Mouse (Mus musculus): Measurements from ENCODE around the gene Fbxw10.
A peak's percentile ranks its signal among the peaks of the same experiment; 100 is the strongest.

Fbxw10 gene

DNA sequence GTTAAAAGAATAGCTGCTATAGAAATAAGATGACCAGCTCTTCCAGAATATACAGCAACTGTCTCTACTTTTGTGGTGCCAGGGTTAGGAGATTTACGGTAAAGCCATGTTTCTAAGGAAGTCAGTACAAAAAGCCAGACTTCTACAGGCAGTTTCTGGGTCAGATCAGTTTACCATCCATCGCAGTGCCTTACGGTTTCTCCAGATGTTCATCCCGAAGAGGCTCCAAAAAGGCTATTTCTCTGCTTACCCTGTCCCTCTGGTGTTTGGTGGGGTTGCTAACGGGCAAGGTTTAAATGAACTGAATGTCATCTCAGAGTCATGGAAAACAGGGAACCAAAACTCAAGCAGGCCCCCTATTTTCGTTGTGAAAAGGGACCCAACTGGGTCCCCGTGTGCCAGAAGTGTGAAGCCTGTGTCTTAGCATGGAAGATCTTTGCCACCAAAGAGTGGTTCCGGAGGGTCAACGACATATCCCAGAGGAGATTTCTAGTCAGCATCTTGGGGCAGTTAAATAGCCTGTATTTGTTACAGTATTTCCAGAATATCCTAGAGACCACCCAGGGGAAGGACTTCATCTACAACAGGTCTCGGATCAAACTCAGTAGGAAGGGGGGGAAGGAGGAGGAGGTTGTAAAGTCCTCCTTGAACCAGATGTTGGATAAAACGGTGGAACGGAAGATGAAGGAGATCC, at the start of gene Fbxw10:
TSS of gene Fbxw10 (plus strand) at position 109 of the 694 bp plus-strand sequence.
- no peak for DNase-seq (ENCODE audit: low spot score in 2 of 2)

DNA sequence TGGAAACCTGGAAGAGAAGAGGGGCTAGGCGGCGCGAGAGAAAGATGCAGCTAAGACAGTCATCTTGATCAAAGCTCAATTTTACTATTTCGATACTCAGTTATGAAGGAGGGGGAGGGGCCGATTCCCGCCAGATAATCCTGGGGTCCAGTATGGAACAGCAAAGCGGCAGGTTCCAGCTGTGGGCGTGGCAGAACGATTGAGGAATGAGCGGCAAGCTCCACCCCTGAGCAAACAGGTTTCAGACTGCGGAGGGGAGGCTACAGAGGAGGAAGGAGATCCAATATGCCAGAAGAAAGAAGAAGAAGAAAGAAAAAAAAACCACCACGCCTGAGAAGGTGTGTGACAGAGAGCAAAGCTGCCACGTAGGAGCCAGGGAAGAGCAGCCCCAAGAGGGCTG, 42.8 kb upstream of the Fbxw10 start:
- DNase-seq (ENCODE audit: low spot score in 2 of 2), result no peak

DNA sequence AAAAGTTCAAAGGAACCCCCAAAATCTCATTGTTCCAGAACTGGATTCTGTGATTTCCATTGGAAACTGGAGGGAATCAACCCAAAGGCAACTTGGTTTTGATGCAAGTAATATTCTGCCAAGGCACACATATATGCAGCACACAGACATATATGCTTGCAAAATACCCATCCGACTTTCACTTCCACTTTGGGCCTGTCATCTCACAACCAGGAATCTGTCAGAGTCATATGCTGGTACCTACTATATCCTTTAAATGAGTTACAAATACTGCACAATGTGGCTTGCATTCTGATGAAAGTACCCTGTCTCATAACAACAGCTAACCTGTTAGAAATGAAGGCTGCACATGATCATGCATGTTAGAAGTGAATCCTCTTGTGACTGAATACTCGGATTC, 38.9 kb upstream of the Fbxw10 start:
- DNase-seq (ENCODE audit: low spot score in 2 of 2), result no peak

DNA sequence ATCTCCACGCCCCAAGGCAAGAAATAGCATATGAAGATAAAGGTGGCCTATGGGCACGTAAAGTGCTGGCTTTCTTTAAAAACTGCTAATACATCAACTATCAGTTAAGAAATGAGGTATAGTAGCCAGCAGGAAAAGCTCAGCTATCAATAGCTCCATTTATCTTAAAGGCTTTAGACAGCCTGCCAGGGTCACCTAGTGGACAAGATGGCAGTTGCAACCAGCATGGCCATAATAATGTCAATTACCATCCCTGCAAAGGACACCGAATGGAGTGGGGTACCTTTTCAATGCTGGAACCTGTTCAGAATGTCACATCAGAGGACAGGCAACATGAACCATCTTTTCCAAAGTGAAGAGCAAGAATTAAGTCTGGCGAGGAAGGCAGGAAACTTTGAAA, 37.7 kb upstream of the Fbxw10 start:
- no peak for DNase-seq (ENCODE audit: low spot score in 2 of 2)

GRCm38 (mm10) chr11:62812268-62812667, 34.6 kb upstream of the Fbxw10 start:
- no peak for DNase-seq (ENCODE audit: low spot score in 2 of 2)

DNA sequence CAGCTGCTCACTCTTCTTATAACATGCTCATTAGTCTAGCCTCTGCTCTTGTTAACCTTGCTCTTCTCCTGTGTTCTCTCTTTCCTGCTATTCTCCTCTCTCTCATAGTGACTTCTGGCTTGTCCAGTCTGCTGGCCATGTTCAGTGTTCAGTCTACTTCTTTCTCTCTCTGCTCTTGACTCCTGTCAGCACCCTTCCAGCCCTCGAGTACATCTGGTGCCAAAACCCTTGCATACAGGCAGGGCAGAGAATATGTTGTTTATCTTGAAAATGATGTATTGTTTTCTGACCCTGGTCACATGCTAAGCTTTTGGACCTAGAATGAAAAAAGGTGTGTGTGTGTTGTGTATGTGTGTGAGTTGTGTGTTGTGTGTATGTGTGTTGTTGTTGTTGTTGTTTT, 33.4 kb upstream of the Fbxw10 start:
- no peak for DNase-seq (ENCODE audit: low spot score in 2 of 2)

GRCm38 (mm10) chr11:62813970-62814624, 32.8 kb upstream of the Fbxw10 start:
- DNase-seq (ENCODE audit: low spot score in 2 of 2), result no peak

GRCm38 (mm10) chr11:62814625-62815024, 32.2 kb upstream of the Fbxw10 start:
- no peak for DNase-seq (ENCODE audit: low spot score in 2 of 2)

GRCm38 (mm10) chr11:62815438-62815837, 31.4 kb upstream of the Fbxw10 start:
- no peak for DNase-seq (ENCODE audit: low spot score in 2 of 2)

DNA sequence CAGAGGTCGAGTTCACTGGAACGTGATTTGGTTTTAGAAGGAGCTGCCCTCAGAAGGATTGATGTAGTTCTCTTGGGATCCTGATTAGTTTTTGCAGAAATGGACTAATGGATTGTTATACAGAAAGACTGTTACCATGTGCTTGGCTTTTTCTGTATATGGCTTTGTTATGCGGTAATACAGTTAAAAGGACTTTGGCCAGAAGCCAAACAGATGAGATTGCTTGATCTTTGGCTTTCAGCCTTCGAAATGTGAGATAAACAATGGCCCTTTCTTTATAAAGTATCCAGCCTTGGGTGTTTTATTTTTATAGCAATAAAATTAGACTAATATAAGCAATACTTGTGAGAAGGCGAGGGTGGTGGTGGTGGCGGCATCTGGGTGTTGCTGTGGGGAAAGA, 30.3 kb upstream of the Fbxw10 start:
- no peak for DNase-seq (ENCODE audit: low spot score in 2 of 2)

DNA sequence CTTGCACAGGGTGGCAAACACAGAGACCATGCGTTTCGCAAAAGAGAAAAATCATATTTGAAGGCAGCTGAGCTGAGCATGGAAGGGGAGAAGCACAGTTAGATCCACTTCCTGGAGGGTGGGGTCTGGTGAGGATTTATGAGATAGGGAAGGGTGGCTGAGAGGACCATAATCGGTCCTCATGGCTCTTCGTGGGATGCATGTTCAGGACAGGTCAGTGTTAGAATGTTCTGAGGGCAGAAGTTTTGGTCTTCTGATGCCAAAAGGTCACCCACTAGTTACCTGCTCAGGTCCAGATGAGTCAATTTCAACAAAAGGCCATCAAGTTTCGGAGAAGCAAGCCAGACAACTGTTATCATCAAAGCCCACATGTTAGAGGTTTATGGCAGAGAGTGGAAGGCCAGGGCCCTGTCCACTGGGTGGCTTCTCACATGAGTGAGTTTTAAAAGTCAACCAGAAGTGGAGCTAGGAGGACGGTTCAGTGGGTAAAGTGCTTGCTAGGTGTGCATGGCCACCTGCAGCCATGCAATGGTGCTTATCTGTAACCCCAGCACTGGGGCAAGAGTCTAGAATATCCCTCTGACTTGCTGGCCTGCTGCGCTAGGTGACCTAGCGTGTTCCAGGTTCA, 27.7 kb upstream of the Fbxw10 start:
- no peak for DNase-seq (ENCODE audit: low spot score in 2 of 2)

DNA sequence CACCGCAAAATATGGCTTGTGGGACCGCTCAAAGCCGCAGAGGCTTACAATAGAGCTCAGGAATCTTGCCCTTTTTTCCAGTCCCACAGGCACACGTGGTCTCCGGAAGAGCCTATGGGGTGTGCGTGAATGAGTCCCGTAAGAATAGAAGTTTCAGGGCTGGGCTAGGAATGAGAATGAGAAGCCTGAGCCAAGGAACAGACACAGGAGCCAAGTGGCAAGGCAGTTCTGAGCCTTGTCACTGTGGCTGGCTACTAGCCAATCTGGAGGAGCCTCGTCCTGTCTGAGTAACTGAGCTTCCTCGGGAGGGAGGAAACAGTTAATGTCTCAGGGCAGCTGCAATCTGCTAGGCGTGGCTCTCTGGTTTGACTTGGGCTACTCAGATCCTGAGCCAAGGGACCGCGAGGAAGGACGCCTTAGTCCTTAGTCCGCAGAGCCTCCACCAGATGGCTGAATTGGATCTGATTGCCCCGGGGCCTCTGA, 26.8 kb upstream of the Fbxw10 start, which contains the start of gene Trim16:
TSS of gene Trim16 (plus strand) at position 173 of the 483 bp plus-strand sequence.
- DNase-seq (ENCODE audit: low spot score in 2 of 2), result peak; percentile 68 to 77

DNA sequence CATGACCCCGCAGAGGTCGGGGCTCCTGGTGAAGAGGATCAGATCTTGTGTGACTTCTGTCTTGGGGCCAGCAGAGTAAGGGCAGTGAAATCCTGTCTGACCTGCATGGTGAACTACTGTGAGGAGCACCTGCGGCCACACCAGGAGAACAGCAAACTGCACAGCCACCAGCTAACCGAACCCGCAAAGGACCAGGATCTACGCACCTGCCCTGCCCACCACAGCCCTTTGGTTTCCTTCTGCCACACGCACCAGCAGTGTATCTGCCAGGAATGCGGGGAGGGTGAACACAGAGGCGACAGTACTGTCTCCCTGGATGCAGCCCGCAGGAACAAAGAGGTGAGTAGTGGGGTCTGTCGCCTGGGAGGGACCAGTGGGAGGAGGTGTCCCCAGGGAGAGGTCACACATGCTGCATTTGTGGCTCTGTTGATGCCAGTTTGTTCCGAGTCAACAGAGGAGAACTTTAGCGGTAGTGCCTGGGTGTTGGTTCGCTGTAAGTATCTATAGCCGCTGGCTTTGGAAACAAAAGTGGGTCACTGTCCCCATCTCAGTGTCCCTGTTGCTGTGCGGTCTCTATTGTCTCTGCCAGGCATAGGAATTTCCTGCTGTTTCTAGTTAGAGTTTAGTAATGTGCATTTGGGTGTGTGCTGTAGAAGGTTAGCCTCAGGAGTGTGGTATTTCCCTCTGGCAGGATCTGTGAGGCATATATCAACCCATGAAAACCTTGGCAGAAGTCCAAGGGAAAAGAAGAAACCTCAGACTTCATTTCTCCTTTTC, 26.0 kb upstream of the Fbxw10 start:
- peak; percentile 27 for DNase-seq (ENCODE audit: low spot score in 2 of 2)

DNA sequence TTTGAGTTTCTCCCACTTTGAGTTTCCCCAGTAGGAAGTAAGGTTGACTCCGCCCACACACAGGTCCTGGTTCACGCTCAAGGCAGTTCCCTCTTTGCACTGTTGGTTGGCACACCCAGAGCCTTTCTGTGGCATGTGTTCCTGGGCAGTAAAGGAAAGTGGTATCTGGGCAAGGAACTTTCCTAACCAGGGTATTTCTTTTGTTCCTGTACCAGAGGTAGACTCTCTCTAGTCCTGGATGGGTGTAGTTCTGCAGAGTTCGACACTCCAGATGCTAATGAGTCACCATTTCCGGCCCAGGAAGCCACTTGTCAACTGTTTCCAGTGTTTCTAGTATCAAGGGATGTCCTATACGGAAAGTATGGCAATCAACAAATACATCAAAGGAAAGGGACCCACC, 25.0 kb upstream of the Fbxw10 start:
- no peak for DNase-seq (ENCODE audit: low spot score in 2 of 2)

- no peak for DNase-seq (ENCODE audit: low spot score in 2 of 2)
These were observed 22.7 kb upstream of the Fbxw10 start for GRCm38 (mm10) chr11:62824211-62824610.

DNA sequence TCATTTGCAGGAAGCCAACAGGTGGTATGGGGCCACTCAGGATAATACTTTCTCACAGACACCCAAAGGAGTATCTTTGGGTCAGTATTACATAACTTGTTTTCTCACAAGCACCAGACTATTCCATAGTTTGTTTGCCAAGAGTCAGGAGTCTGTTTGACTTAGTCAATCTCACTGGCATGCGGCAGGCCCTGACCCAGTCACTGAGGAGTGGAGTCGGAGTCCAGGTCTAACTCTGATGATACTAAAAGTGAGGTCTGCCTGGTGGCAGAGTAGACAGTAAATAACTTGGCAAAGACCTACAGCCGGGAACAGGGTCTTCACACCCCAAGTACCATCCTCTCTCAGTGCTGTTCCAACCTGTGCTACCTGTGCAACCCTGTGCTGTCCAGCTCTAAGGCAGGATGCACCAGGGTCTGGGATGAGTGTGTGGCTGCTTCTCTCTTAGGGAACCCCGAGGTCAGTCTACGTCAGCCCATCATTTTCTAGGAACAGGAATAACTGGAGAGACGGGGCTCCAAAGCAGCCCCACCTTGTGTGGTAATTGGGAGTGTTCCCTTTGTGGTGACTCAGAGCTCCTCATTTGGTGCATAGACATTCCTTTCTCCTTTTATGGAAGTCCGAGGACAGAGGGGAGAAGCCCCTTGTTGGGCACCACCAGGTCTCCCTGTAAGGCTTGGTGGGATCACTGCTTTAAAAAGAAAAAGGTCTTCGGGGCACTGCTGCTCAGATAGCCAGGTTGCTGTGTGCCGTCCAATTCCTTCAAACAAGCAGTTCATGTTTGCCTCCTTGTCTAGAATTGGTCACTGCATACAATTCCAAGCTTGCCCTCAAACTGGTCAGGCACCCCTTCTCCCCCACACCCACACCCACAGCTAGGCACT, 21.4 kb upstream of the Fbxw10 start:
- no peak for DNase-seq (ENCODE audit: low spot score in 2 of 2)

- DNase-seq (ENCODE audit: low spot score in 2 of 2), result no peak
These were observed 20.6 kb upstream of the Fbxw10 start for GRCm38 (mm10) chr11:62826106-62826733.

DNA sequence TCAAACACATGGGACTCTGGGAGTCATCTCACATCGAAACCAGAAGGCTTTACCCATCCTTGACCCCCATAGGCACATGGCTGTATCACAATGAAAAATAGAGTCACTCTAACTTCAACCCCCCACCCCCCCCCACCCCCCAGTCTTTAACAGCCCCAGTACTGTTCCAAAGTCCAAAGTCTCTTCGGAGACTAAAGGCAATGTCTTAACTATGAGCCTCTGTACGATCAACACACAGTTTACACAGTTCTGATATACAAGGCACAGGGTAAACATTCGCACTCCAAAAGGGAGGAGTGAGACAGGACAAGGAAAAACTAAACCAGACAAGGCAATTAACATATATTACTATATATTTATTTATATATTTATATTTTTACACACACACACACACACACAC, 19.7 kb upstream of the Fbxw10 start:
- no peak for DNase-seq (ENCODE audit: low spot score in 2 of 2)

DNA sequence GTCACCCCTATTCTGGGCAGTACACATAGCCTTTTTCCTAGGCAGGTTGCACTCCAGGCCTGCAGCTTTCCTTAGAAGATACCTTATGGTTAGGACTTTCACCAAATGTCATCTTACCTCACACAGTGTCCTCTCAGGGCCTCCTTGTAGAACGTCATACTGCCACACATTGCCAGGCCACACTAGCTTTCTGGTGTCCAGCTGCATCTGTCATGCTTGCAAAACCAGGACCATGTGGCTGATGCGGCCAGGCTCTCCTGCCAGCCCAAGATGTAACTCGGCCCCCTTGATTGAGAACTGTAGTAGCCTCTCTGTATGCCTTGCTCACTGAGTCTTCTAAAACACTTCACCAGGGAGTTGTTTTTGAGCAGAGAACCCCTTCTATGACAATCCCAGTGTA, 19.0 kb upstream of the Fbxw10 start:
- no peak for DNase-seq (ENCODE audit: low spot score in 2 of 2)

DNA sequence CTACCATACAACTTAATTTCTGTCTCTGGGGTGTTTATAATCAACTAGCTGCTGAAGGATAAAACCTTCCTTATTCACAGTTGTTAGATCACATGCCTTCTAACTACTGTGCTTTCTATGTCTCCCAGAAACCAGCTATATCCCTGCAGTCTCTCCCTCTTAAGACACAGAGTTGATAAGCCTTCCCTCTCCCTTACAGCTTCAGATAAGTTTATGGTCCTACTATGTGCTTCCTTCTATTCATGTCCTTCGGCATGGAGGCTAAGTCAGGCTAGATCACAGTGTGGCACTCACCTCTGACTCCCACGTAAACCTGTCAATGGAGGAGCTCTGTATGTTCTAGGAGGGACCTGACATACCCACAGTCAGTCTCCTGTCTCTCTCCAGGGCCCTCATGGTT, 16.5 kb upstream of the Fbxw10 start:
- no peak for DNase-seq (ENCODE audit: low spot score in 2 of 2)

- no peak for DNase-seq (ENCODE audit: low spot score in 2 of 2)
These were observed 15.0 kb upstream of the Fbxw10 start for GRCm38 (mm10) chr11:62831906-62832305.
